Mouse (Mus musculus): ENCODE data around the gene Ddx46.
"Not testable (repeated sequence)": the region's sequence is repeated elsewhere in the genome, so short reads cannot be mapped to it uniquely, and the experiment has no call there.

DNA sequence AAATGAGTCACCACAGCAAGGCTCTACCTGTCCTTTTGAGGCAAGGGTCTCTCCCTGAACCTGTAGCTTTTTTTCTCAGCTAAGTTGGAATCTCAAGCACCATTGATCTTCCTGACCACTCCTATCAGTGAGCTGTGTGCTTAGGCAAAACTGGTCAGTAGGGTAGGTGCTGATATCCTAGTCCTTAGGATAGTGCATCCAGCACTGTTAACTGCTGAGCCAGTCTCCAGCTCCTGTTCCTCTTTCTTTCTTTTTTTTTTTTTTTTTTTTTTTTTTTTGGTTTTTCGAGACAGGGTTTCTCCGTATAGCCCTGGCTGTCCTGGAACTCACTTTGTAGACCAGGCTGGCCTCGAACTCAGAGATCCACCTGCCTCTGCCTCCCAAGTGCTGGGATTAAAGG is 61.2 kb downstream of the Ddx46 start:
- TF ChIP-seq POLR2A (IDR thresholded peaks at IDR 0.05; ENCODE audit: low read depth, low read length); CTCF (IDR thresholded peaks at IDR 0.05; ENCODE audit: borderline replicate concordance, insufficient read depth, low read length): not testable (repeated sequence)

Measured in embryonic fibroblast, embryonic 13.5 days (primary cell).